Mouse (Mus musculus) CD8-positive naive resting alpha-beta T cell, adult 57 days (primary cell): ENCODE data around the gene Tex264. TPM values are rescaled to one million over a fixed set of nuclear protein-coding genes. Genes with fewer than 3 reads are reported as not detected.

Source experiments
- total RNA-seq: library from RNA; stranded (reverse); gene quantifications from one replicate; pipeline ENCODE4 v1.2.4, GENCODE M21; 2023

Tex264 gene
- 59.8 TPM for total RNA-seq

DNA sequence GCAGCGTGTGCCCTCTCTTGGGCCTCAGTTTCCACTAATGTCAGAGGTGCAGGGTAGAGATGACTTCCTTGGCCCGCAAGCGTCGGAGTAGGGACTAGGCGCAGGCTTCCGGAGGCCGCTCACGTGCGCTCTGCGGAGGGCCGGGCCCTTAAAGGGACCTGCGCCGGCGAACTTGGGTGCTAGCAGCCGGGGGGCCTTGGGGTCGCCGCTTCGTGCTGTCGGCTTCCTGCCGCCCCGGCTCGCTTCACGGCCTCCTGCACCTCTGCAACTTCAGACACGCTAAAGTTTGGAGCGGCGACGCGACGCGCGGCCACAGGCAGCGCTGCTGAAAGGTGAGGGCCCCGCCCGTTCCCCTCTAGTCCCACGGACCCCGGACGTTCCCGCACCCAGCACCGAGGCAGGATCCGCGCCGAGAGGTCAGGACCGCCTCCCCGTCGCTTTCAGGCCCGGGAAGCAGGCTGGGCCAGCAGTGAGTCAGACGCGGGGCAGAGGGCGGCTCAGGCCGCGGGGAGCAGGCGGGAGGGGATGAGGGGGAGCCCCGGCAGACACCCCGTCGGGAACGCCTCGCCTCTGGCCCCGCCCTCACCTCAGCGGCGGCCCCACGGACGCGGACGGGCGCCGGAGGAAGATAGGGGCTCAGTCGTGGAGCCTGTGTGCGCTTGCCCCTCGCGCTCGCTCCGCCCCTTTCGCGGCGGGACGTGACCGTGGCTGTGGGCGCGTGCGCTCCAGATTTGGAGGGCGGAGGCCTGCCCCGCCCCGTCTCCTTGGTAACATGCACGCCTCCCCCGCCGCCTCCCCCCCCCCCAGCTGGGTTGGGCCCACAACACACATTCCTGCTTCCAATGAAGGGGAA lies at the start of gene Tex264:
Gene Tex264 (minus strand): TSS at position 679 of the 853 bp plus-strand sequence.

DNA sequence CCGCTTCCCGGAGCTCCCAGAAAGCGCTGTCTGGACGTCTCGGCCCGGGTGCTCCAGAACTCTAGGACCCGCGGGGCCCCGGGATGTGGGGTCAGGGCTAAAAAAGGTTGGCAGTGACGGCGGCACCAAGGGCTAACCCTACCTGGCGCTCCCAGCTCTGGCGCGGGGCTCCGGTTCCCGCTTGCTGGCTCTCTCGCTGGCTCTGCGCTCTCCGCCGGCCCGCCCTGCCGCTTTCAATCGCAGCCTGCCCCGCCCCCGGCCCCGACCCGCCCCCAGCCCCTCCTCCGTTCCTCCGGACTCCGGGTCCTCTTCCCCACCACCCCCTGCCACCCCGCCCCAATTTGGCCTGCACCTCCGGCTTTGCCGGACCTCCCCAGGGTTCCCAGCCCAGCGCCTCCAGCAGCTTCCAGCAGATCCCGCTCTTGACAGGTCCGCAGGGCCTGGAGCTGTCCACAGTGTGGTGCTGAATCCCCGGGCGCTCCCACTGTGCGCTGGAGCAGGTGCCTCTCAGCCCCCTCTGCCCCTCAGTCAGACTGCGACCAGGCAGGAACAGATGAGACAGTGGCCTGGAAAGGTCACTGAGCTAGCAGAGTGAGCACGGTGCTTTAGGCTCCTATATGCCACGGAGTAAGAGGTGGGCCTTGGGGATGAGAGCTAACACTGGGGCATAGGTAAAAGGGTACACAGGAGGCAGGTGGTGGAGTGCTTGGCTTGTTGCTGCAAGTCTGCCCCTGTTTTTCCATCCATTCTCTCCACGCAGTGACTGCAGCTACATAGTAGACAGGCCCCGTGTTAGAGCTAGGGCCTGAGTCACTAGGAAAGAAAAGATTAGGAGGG lies 29.6 kb downstream of the Tex264 start, which contains the start of gene Grm2:
Gene Grm2 (minus strand): TSS at position 199 of the 837 bp plus-strand sequence.

DNA sequence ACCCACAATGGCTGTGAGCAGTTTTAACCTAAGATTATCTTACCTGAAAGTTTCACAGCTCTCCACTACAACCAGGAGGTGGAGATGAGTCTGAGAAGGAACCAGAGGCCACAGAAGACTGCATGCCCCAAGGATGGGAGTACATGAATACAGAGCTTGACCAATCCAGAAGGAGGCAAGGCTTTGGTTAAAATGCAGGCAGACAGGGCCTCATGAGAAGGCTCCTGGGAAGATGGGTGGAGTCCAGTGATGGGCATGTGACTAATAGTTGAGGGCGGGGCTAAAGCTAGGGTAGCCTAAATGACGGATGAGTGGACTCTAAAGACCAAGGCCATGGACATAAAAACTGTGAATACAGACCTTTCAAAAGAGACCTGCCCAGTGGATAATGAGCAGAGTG lies 59.4 kb downstream of the Tex264 start, which contains the start of gene Iqcf6:
Gene Iqcf6 (plus strand): TSS at position 301 of the 400 bp plus-strand sequence.

Other genes starting within 250 kb of the Tex264 start
- gene Acy1, start 247.6 kb downstream of the Tex264 start, total RNA-seq = 12.5 TPM
- 2.5 TPM for gene Abhd14b, start 238.5 kb downstream of the Tex264 start, total RNA-seq
- 12.2 TPM for gene Abhd14a, start 238.2 kb downstream of the Tex264 start, total RNA-seq
- 5.0 TPM for gene Pcbp4, start 232.6 kb downstream of the Tex264 start, total RNA-seq
- gene Gpr62, start 220.0 kb downstream of the Tex264 start, total RNA-seq = not detected
- 86.5 TPM for gene Rrp9, start 210.0 kb downstream of the Tex264 start, total RNA-seq
- 35.9 TPM for gene Parp3, start 209.0 kb downstream of the Tex264 start, total RNA-seq
- gene Iqcf1, start 186.0 kb downstream of the Tex264 start, total RNA-seq = not detected
- gene Iqcf5, start 171.4 kb downstream of the Tex264 start, total RNA-seq = not detected
- gene Iqcf3, start 124.3 kb downstream of the Tex264 start, total RNA-seq = not detected
- gene Iqcf4, start 114.9 kb downstream of the Tex264 start, total RNA-seq = not detected
- not detected for gene Iqcf6, start 59.3 kb downstream of the Tex264 start, total RNA-seq
- not detected for gene Grm2, start 29.8 kb downstream of the Tex264 start, total RNA-seq
- 36.6 TPM for gene Rad54l2, start 103.3 kb upstream of the Tex264 start, total RNA-seq
- 54.0 TPM for gene Dcaf1, start 135.9 kb upstream of the Tex264 start, total RNA-seq
- 31.0 TPM for gene Rbm15b, start 201.5 kb upstream of the Tex264 start, total RNA-seq
- 105 TPM for gene Manf, start 206.1 kb upstream of the Tex264 start, total RNA-seq